In genomic region chrX:130549275-130549674, GRCm38 (mm10) we compare ENCODE assay signal across 15 mouse cellular contexts.
A peak's percentile ranks its signal among the peaks of the same experiment; 100 is the strongest.
DNase-seq lines count a peak whose midpoint lies in the region; ATAC-seq and TF ChIP-seq lines count a peak whose summit lies in the region.
"Had no signal": no experiment of that assay in that cellular context is flagged by ENCODE, and none has a peak within 500 bp of the region (broad histone marks: within the 10 kb centered on the region; RNA-seq: fewer than 3 reads in every experiment).

No protein-coding gene starts in this region.

- H3K27me3 ChIP-seq in liver, adult 2 months (ENCODE audit: control insufficient read depth, insufficient read depth, low read length): no peaks in the 10 kb centered on the region
- H3K27me3 ChIP-seq: intestine, embryonic 15.5 days; midbrain, embryonic 12.5 days had no signal

- in situ Hi-C loops in ES-E14 (cut with MboI; ENCODE audit: low sequenced_read_pairs in 2 of 2, unreplicated experiment in 2 of 2): no loop called here

- H3K36me3 ChIP-seq in liver, adult 2 months (ENCODE audit: control insufficient read depth, insufficient read depth, low read length): no peaks in the 10 kb centered on the region
- no peaks in the 10 kb centered on the region for H3K36me3 ChIP-seq in ES-E14 (ENCODE audit: control insufficient read depth, insufficient read depth, low read length, poor library complexity, severe bottlenecking)
- H3K36me3 ChIP-seq: intestine, embryonic 15.5 days; midbrain, embryonic 12.5 days had no signal

- H3K79me2 ChIP-seq in liver, adult 2 months (ENCODE audit: control insufficient read depth, insufficient read depth, low read length): no peaks in the 10 kb centered on the region

- no peak overlapping the region for H3K27ac ChIP-seq in liver, adult 2 months (replicated peaks; ENCODE audit: insufficient read depth, low read depth, low read length)
- no peak overlapping the region; the same call in 1 of the 2 replicates for H3K27ac ChIP-seq in ES-E14 (ENCODE audit: insufficient read depth, low read depth, low read length, poor library complexity, severe bottlenecking)
- H3K27ac ChIP-seq: intestine, embryonic 15.5 days; midbrain, embryonic 12.5 days had no signal

- no peak overlapping the region for H3K4me3 ChIP-seq in liver, adult 2 months (ENCODE audit: insufficient read depth, low read depth, low read length)
- no peak overlapping the region for H3K4me3 ChIP-seq in ES-E14 (ENCODE audit: insufficient read depth in 1 of 2, low read depth in 1 of 2, low read length in 2 of 2, poor library complexity in 1 of 2, severe bottlenecking in 1 of 2)
- H3K4me3 ChIP-seq: intestine, embryonic 15.5 days; midbrain, embryonic 12.5 days had no signal

- TF ChIP-seq POLR2A in liver, adult 2 months (IDR thresholded peaks at IDR 0.05; ENCODE audit: extremely low read depth, insufficient read depth, low read length): no peak

- H3K9ac ChIP-seq in liver, adult 2 months (ENCODE audit: low read depth, low read length): no peak overlapping the region
- peak overlapping the region; percentile 17; the same call in 1 of the 2 replicates for H3K9ac ChIP-seq in ES-E14 (ENCODE audit: insufficient read depth, low read depth, low read length, poor library complexity, severe bottlenecking)
- H3K9ac ChIP-seq: intestine, embryonic 15.5 days; lung, embryonic 14.5 days; midbrain, embryonic 12.5 days had no signal

- no peak for TF ChIP-seq CTCF in liver, adult 2 months (IDR thresholded peaks at IDR 0.05; ENCODE audit: low read depth, low read length)

- peak; percentile 83 for ATAC-seq in megakaryocyte progenitor cell, adult 5-6 weeks (replicated peaks; ENCODE audit: poor library complexity)
- ATAC-seq: intestine, embryonic 15.5 days had no signal

- 73% methylated on average over 3 of the region's 3 CpGs for WGBS in liver, adult 2 months

- no peaks in the 10 kb centered on the region for H3K9me3 ChIP-seq in ES-E14 (ENCODE audit: control insufficient read depth, insufficient read depth, low read depth, low read length)
- H3K9me3 ChIP-seq: intestine, embryonic 15.5 days; midbrain, embryonic 12.5 days had no signal

- H3K4me1 ChIP-seq in liver, adult 2 months (ENCODE audit: control insufficient read depth, insufficient read depth, low read length): no peaks in the 10 kb centered on the region
- peaks cover 0 to 6% of the 10 kb centered on the region in 2 experiments; a peak in 1 of 4 replicates for H3K4me1 ChIP-seq in ES-E14 (ENCODE audit: control insufficient read depth in 2 of 2, insufficient read depth in 2 of 2, low read length in 2 of 2, poor library complexity in 1 of 2)
- H3K4me1 ChIP-seq: intestine, embryonic 15.5 days; midbrain, embryonic 12.5 days had no signal

- DNase-seq in liver, adult 2 months (ENCODE audit: extremely low read depth, low read depth, low spot score): peak; percentile 0
- DNase-seq in liver: no peak
- no peak for DNase-seq in ES-E14 (ENCODE audit: low read depth, low spot score)
- peak; percentile 48 to 53 for DNase-seq in thymus, postnatal 10 days (ENCODE audit: low spot score in 2 of 2)
- no peak for DNase-seq in adrenal gland, adult 18-20 months (ENCODE audit: low spot score in 2 of 2)
- no peak for DNase-seq in right cerebral cortex, adult 2 months (ENCODE audit: low spot score in 2 of 2)
- no peak for DNase-seq in layer of hippocampus, postnatal 10 days (ENCODE audit: low spot score in 2 of 2)
- DNase-seq: adrenal gland, postnatal 25 days; heart, adult 18-20 months; kidney, postnatal 25 days; lung, embryonic 14.5 days; right cerebral cortex, postnatal 25 days had no signal

TF ChIP-seq in ES-E14, 5 proteins besides CTCF, POLR2A, EP300 and RAD21:
- TF ChIP-seq CHD2 (IDR thresholded peaks at IDR 0.05; ENCODE audit: low read depth, low read length) (no peak), HCFC1 (IDR thresholded peaks at IDR 0.05; ENCODE audit: borderline replicate concordance, insufficient read depth, low read length) (no peak), ZNF384 (IDR thresholded peaks at IDR 0.05; ENCODE audit: low read depth, low read length) (no peak), MAFK (IDR thresholded peaks at IDR 0.05; ENCODE audit: insufficient read depth, low read depth, low read length) (no peak), ZC3H11A (IDR thresholded peaks at IDR 0.05; ENCODE audit: borderline replicate concordance, low read depth, low read length) (no peak)

Comparison
In these comparisons a context has a peak if more than half of its experiments do, and no peak if none do; other contexts are left out.
1. DNase-seq: peak in liver, adult 2 months (single experiment) and thymus, postnatal 10 days (2 of 2); none in liver (single experiment), ES-E14 (single experiment), adrenal gland, adult 18-20 months (0 of 2), right cerebral cortex, adult 2 months (0 of 2) and layer of hippocampus, postnatal 10 days (0 of 2).